ENCODE assay signal across 31 mouse cellular contexts in the genomic region with DNA sequence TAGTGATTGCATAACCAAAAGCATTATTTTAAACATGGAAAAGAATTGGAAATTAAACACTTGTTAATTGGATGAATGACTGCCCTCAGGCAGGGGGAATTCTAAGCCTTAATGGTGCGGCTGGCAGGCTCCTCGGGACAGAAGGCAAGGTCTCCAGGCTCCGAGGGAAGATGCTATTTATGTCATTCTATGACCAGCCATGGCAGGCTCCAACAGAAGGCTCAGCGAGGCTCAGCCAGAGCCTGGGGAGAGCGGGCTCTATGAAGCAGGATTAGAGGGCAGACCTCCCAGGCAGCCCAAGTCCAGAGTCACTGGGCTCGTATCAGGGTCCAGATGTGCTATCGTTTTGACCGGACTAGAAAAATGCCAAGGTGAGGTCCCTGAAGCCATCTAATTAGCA. TPM values are rescaled to one million over a fixed set of nuclear protein-coding genes. Genes with fewer than 3 reads are reported as not detected.
DNase-seq lines count a peak whose midpoint lies in the region; ATAC-seq and TF ChIP-seq lines count a peak whose summit lies in the region.
"Had no signal": no experiment of that assay in that cellular context is flagged by ENCODE, and none has a peak within 500 bp of the region (broad histone marks: within the 10 kb centered on the region; RNA-seq: fewer than 3 reads in every experiment).

No protein-coding gene starts in this region.

- ATAC-seq in cerebellum, adult (ENCODE audit: insufficient number of reproducible peaks, low FRiP score, low TSS enrichment): peak; percentile 93
- ATAC-seq: CD4-positive, CD25-positive, alpha-beta regulatory T cell, adult 4 months; midbrain, embryonic 16.5 days had no signal

- TF ChIP-seq POLR2A in cerebellum, adult 2 months (IDR thresholded peaks at IDR 0.05; ENCODE audit: borderline replicate concordance, insufficient read depth, low read length): no peak

- no peak for TF ChIP-seq CTCF in gastrocnemius, adult 2 months (IDR thresholded peaks at IDR 0.05)
- TF ChIP-seq CTCF in cerebellum, adult 2 months (IDR thresholded peaks at IDR 0.05; ENCODE audit: borderline replicate concordance, insufficient read depth, low read depth, low read length): no peak

- H3K27me3 ChIP-seq in cerebellum, adult 2 months (ENCODE audit: control insufficient read depth, insufficient read depth, low read length): no peaks in the 10 kb centered on the region
- H3K27me3 ChIP-seq: forebrain, embryonic 12.5 days; kidney, embryonic 15.5 days; lung, embryonic 15.5 days; neural tube, embryonic 12.5 days had no signal

- WGBS in cerebellum, adult 2 months: 15% methylated on average over 8 of the region's 8 CpGs

- H3K4me3 ChIP-seq in gastrocnemius, adult 2 months: no peak overlapping the region
- no peak overlapping the region for H3K4me3 ChIP-seq in cerebellum, adult 2 months (replicated peaks; ENCODE audit: insufficient read depth, low read depth, low read length)
- H3K4me3 ChIP-seq: erythroblast, embryonic 14.5 days; forebrain, embryonic 12.5 days; hindbrain, embryonic 10.5 days; kidney, embryonic 15.5 days; limb, embryonic 13.5 days; lung, embryonic 15.5 days; midbrain, embryonic 10.5 days; myocyte; neural tube, embryonic 12.5 days had no signal

- intact Hi-C loops in gastrocnemius, adult 2 months (cut with DNase I): no loop called here
- intact Hi-C loops in gastrocnemius, postnatal 14 days (cut with DNase I; ENCODE audit: low total_unique reads): no loop called here

- peak; percentile 41 for DNase-seq in gastrocnemius, adult 2 months
- no peak for DNase-seq in gastrocnemius, postnatal 14 days
- DNase-seq in cerebellum, adult 2 months: peak; percentile 86 to 93
- peak; percentile 83 to 89 for DNase-seq in cerebellum, postnatal 14 days
- no peak for DNase-seq in spleen, postnatal 36 days (ENCODE audit: low spot score in 2 of 2)
- DNase-seq in layer of hippocampus, postnatal 14 days (ENCODE audit: low spot score in 2 of 2): no peak
- no peak for DNase-seq in layer of hippocampus, adult 9-11 months
- DNase-seq: adrenal gland, postnatal 36 days; gastrocnemius, postnatal 10 days; heart, postnatal 14 days; kidney, adult 18-20 months; kidney, postnatal 25 days; spleen, adult 18-20 months; thymus, adult 2 months; thymus, postnatal 36 days had no signal

- peaks cover 54% of the 10 kb centered on the region for H3K4me1 ChIP-seq in cerebellum, adult 2 months (ENCODE audit: control insufficient read depth, insufficient read depth, low read length)
- H3K4me1 ChIP-seq: kidney, embryonic 15.5 days; limb, embryonic 13.5 days; lung, embryonic 15.5 days had no signal

- H3K27ac ChIP-seq in gastrocnemius, adult 2 months: no peak overlapping the region
- peak overlapping the region; percentile 69 for H3K27ac ChIP-seq in cerebellum, adult 2 months (ENCODE audit: insufficient read depth, low read length)
- H3K27ac ChIP-seq: forebrain, embryonic 12.5 days; hindbrain, embryonic 10.5 days; kidney, embryonic 15.5 days; limb, embryonic 13.5 days; lung, embryonic 15.5 days; neural tube, embryonic 12.5 days; stomach, postnatal 0 days had no signal

RNA-seq across cellular contexts. Expression of a gene that starts 55.8 kb away (rescaled TPM):
- total RNA-seq in gastrocnemius, adult 2 months (2021): 1 to 10 TPM in 1 of 2 experiments, under 1 TPM in 1; 0.48 to 1.0 TPM
- total RNA-seq in gastrocnemius, postnatal 14 days (2021): 1 to 10 TPM; 2.6 to 3.4 TPM
- 37.5 and 48.1 TPM in 2 replicates for polyA plus RNA-seq in cerebellum, adult 2 months (2012; rRNA removed)
- 10 to 100 TPM; 46.2 to 48.5 TPM for total RNA-seq in layer of hippocampus, postnatal 14 days (2021)
- total RNA-seq: common myeloid progenitor, adult 5-6 weeks; granulocyte monocyte progenitor cell, adult 5-6 weeks; megakaryocyte progenitor cell, adult 5-6 weeks had no signal
- polyA plus RNA-seq: CD4-positive, CD25-positive, alpha-beta regulatory T cell, adult 4 months; erythroblast, embryonic 14.5 days had no signal

Comparison
In these comparisons a context has a peak if more than half of its experiments do, and no peak if none do; other contexts are left out.
1. DNase-seq: peak in gastrocnemius, adult 2 months (single experiment), cerebellum, adult 2 months (2 of 2) and cerebellum, postnatal 14 days (2 of 2); none in gastrocnemius, postnatal 14 days (single experiment), spleen, postnatal 36 days (0 of 2), layer of hippocampus, postnatal 14 days (0 of 2) and layer of hippocampus, adult 9-11 months (single experiment).
2. RNA of a gene that starts 55.8 kb away (total RNA-seq): 46.2 to 48.5 TPM in layer of hippocampus, postnatal 14 days; 2.6 to 3.4 TPM in gastrocnemius, postnatal 14 days and 0.48 to 1.0 TPM in gastrocnemius, adult 2 months; every median in the first group is over 10 times any median in the second.